Mouse (Mus musculus) hindbrain, embryonic 14.5 days (tissue): ENCODE results near the gene P4ha2. TPM values are rescaled to one million over a fixed set of nuclear protein-coding genes. Genes with fewer than 3 reads are reported as not detected.
"Not testable (repeated sequence)": the region's sequence is repeated elsewhere in the genome, so short reads cannot be mapped to it uniquely, and the experiment has no call there.

ENCODE experiments used
- ATAC-seq: fragments of 200-750 bp; cut with Nextera tagmentation; 2 replicates; pipeline ENCODE4 v1.8.0; 2017; ENCODE audit warnings: moderate number of reproducible peaks, mild to moderate bottlenecking, moderate TSS enrichment, moderate library complexity; ENCODE audit not compliant: low FRiP score
- DNase-seq: peaks from one replicate; pipeline ENCODE4 v3.0.0-alpha.2; 2015; ENCODE audit warnings: low spot score
- H3K27ac ChIP-seq: fragments of 300-500 bp; sonication (generic); 2 replicates; pipeline ENCODE4 v1.5.1; 2014; ENCODE audit warnings: mild to moderate bottlenecking, moderate library complexity
- H3K27me3 ChIP-seq: fragments of 300-500 bp; sonication (generic); 2 replicates; pipeline ENCODE4 v1.6.1; 2014; ENCODE audit warnings: mild to moderate bottlenecking, low read length, mixed read lengths; ENCODE audit not compliant: control insufficient read depth, insufficient read depth
- H3K36me3 ChIP-seq: fragments of 300-500 bp; sonication (generic); replicated peaks from 2 replicates; pipeline ENCODE4 v1.6.1; 2014; ENCODE audit not compliant: control insufficient read depth, insufficient read depth
- H3K4me1 ChIP-seq: fragments of 300-500 bp; sonication (generic); replicated peaks from 2 replicates; pipeline ENCODE4 v1.6.1; 2014; ENCODE audit warnings: antibody characterized with exemption, low read length, mixed read lengths; ENCODE audit not compliant: control insufficient read depth, insufficient read depth
- H3K4me2 ChIP-seq: fragments of 300-500 bp; sonication (generic); replicated peaks from 2 replicates; pipeline ENCODE4 v1.6.1; 2014; ENCODE audit warnings: mild to moderate bottlenecking, moderate library complexity
- H3K4me3 ChIP-seq: fragments of 300-500 bp; sonication (generic); replicated peaks from 2 replicates; pipeline ENCODE4 v1.5.1; 2014; ENCODE audit warnings: mild to moderate bottlenecking, low read length
- H3K9ac ChIP-seq: fragments of 300-500 bp; sonication (generic); 2 replicates; pipeline ENCODE4 v1.6.1; 2014
- H3K9me3 ChIP-seq: fragments of 300-500 bp; sonication (generic); 2 replicates; pipeline ENCODE4 v1.6.1; 2016; ENCODE audit warnings: low read length; ENCODE audit not compliant: control insufficient read depth
- WGBS: fragments of 180-500 bp; shearing (Covaris S2); extraction: QIAGEN DNeasy Blood & Tissue Kit; methylation state at CpG from one replicate; pipeline ENCODE4 v1.1.7; 2014; 5-methylcytosine and 5-hydroxymethylcytosine counted together
- polyA plus RNA-seq: library from polyadenylated mRNA; unstranded; fragments of >200 nt; fragmentation: Nextera tagmentation; extraction: Ambion mirVana; gene quantifications from 2 replicates; pipeline ENCODE4 v1.2.1, GENCODE M21; 2014

The P4ha2 gene
- polyA plus RNA-seq, 1 experiment from 2014 or later = 10.4 TPM

DNA sequence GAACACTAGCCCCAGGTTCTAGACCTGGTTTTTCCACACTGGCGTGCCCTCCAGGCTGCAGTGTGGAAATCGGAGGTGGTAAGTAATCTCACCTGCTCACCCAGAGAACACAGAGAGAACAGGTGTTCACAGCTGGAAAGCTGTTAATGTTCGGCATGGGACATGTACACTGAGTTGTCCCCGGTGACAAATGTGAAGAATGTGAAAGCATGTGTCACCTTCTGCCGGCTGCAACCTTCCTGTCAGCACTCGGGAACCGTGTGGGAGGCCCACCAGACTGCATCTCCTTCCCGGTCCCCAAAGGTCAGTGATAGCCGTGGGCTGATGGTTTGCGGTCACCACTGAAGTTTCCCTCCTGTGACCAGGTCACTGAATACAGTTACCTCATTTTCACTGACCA, 32.4 kb downstream of the P4ha2 start:
- Histone ChIP-seq H3K36me3 (no peaks in the 10 kb centered on the region), H3K9me3 (no peaks in the 10 kb centered on the region), H3K4me3 (no peak overlapping the region), H3K9ac (no peak overlapping the region), H3K27me3 (no peaks in the 10 kb centered on the region), H3K4me1 (no peaks in the 10 kb centered on the region), H3K4me2 (no peak overlapping the region), H3K27ac (no peak overlapping the region)
- no peak for ATAC-seq
- no peak for DNase-seq
- 79% methylated on average over 10 of the region's 10 CpGs for WGBS

DNA sequence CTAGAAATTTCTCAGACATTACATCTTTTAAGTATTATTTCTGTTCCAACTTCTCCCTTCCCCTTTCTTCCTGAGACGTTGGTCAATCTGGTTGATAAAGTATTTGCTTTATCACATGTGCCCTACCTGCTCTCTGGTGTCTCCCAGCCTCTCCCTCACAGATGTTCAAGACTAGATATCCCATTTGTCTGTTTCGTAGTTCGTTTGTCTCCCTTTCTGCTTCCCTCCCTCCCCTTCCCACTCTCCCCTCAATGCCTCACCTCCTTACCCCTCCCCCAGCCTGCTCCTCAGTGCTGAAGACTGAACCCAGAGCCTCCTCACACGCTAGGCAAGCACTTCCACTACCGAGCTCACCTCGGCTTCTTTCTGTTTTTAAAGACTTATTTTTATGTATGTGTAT, 35.0 kb downstream of the P4ha2 start:
- 77% methylated on average over 6 of the region's 6 CpGs for WGBS
- Histone ChIP-seq H3K27ac (no peak overlapping the region), H3K36me3 (no peaks in the 10 kb centered on the region), H3K4me2 (no peak overlapping the region), H3K9ac (no peak overlapping the region), H3K9me3 (no peaks in the 10 kb centered on the region), H3K4me1 (no peaks in the 10 kb centered on the region), H3K27me3 (no peaks in the 10 kb centered on the region), H3K4me3 (no peak overlapping the region)
- DNase-seq (no peak), ATAC-seq (no peak)

DNA sequence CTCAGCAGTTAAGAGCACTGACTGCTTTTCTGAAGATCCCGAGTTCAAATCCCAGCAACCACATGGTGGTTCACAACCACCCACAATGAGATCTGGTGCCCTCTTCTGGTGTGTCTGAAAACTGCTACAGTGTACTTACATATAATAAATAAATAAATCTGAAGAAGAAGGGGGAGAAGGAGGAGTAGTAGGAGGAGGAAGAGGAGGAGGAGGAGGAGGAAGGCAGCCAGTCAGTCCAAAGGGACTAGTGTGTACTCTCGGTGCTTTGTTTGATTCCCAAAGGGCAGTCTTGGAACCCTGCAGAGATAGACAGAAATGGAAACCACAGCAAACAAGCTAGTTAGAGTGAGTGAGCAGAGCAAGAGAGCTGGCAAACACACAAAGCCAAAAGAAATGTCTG, 40.3 kb downstream of the P4ha2 start:
- not testable (repeated sequence) for H3K4me2 ChIP-seq, H3K9me3 ChIP-seq, ATAC-seq, H3K4me3 ChIP-seq, H3K4me1 ChIP-seq, H3K9ac ChIP-seq, H3K27ac ChIP-seq, H3K27me3 ChIP-seq, DNase-seq, H3K36me3 ChIP-seq
- WGBS = 42% methylated on average over 2 of the region's 2 CpGs

DNA sequence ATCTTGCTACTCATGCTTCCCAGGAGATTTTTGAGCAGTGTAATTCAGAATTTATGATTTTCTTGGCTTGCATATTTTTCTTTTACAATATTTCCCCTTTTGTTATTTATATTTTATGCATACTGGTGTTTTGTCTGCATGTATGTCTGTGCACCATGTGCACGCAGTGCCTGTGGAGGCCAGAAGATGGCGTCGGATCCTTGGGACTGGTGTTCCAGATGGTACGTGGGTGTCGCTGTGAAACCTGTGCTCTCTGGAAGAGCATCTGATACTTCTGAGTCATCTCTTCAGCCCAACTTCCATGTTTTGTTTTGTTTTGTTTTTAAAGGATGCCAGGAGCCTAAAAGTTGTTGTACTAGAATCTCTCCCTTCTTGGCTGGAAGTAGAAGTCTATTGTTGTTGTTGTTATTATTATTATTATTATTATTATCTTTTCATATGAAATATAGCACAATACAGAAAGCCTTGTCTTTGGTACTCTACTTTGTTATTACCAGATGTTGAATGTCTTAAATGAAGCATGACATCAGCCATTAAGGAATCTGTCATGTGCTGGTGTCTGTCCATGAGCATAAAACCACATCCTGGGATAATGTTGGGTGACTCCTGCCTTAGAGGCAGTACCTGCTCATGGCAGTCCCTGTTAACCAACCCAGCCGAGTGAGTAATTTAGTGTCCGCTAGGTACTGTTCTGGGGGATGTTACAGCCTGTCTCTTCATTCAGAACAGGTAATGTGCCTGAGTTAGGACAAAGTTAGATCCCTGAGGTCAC, 41.5 kb downstream of the P4ha2 start:
- Histone ChIP-seq H3K36me3 (no peaks in the 10 kb centered on the region), H3K4me2 (no peak overlapping the region), H3K9me3 (no peaks in the 10 kb centered on the region), H3K4me1 (no peaks in the 10 kb centered on the region), H3K27me3 (no peaks in the 10 kb centered on the region), H3K9ac (no peak overlapping the region), H3K27ac (no peak overlapping the region), H3K4me3 (no peak overlapping the region)
- WGBS = 87% methylated on average over 7 of the region's 7 CpGs
- DNase-seq (no peak), ATAC-seq (no peak)

DNA sequence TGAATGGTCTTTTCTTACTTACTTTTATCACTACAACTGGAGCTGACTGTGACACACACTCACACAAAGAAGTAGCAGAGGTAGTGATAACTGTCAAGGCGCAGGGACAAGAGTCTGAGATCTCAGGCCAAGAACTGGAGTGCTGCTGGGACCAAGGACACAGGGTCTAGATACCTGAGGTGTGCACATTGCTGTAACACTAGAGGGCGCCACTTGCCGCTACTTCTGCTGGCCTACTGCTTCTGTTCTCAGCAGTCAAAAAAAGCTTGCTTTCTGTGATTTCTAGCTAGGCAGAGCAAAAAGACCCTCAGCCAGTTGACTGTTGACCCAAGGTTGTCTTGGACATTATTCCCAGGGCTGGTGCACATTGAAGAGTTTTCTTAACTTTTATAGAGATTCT, 45.0 kb downstream of the P4ha2 start:
- H3K27ac ChIP-seq = no peak overlapping the region
- no peaks in the 10 kb centered on the region for H3K36me3 ChIP-seq
- no peaks in the 10 kb centered on the region for H3K27me3 ChIP-seq
- no peaks in the 10 kb centered on the region for H3K4me1 ChIP-seq
- DNase-seq (peak; percentile 45), ATAC-seq (no peak)
- H3K9ac ChIP-seq = no peak overlapping the region
- no peak overlapping the region for H3K4me2 ChIP-seq
- 25% methylated on average over 3 of the region's 3 CpGs for WGBS
- H3K9me3 ChIP-seq = no peaks in the 10 kb centered on the region
- H3K4me3 ChIP-seq = no peak overlapping the region

DNA sequence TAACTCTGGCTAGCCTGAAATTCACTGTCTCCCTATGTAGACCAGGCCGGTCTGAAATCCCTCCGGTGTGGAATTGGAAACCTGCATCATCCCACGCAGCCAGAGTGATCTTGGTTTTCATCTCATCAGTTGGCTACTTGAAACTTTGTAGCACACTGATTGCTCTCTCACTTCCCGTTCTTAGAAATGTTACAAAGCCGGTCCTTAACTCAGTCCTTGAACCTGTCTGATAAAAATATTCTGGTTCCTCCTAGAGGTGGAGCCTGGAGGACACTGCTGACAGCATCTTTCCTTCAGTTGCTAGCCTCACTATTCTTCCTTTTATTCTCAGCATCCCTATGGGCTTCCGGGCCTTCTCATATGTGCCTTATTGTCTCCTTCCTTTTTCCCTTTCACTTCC, 46.1 kb downstream of the P4ha2 start:
- WGBS = 71% methylated on average over 6 of the region's 6 CpGs
- no peak overlapping the region for H3K4me2 ChIP-seq
- DNase-seq (no peak), ATAC-seq (no peak)
- H3K9me3 ChIP-seq = no peaks in the 10 kb centered on the region
- no peaks in the 10 kb centered on the region for H3K27me3 ChIP-seq
- no peaks in the 10 kb centered on the region for H3K4me1 ChIP-seq
- no peak overlapping the region for H3K27ac ChIP-seq
- no peaks in the 10 kb centered on the region for H3K36me3 ChIP-seq
- H3K9ac ChIP-seq = no peak overlapping the region
- H3K4me3 ChIP-seq = no peak overlapping the region

DNA sequence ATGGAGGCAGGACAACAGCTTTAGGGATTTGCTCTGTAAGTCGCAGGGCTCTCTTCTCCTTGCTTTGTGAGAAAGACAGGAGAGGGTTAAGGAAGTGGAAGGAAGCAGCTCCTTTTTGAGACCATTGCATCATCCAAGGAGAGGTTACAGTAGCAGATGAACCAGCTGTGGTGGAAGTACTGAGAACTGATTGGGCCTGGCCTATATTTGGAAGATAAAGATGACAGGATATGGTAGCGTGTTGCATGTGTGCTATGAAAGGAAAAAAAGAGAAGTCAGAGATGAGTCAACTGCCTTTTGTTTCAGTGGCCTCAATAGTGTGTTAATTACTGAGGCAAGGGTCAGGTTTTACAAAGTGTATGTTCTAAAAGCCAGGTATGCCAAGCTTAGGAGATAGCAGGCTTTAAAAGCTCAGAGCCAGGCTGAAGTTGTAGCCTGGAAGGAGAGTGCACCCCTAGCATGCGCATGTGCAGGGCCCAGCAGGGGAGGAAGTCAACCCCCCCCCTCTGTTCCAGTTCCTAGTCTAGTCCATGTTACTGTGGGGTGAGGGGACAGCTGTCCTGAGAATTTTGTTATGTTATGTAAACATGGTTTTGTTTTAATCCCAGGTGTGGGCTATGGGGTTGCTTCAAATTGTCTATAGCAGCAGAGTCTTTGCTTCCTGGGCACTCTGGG, 50.0 kb downstream of the P4ha2 start:
- H3K4me3 ChIP-seq = no peak overlapping the region
- H3K27me3 ChIP-seq = no peaks in the 10 kb centered on the region
- DNase-seq (no peak), ATAC-seq (no peak)
- no peaks in the 10 kb centered on the region for H3K9me3 ChIP-seq
- no peak overlapping the region for H3K9ac ChIP-seq
- H3K4me2 ChIP-seq = no peak overlapping the region
- H3K4me1 ChIP-seq = no peaks in the 10 kb centered on the region
- 92% methylated on average over 3 of the region's 3 CpGs for WGBS
- no peaks in the 10 kb centered on the region for H3K36me3 ChIP-seq
- no peak overlapping the region for H3K27ac ChIP-seq

DNA sequence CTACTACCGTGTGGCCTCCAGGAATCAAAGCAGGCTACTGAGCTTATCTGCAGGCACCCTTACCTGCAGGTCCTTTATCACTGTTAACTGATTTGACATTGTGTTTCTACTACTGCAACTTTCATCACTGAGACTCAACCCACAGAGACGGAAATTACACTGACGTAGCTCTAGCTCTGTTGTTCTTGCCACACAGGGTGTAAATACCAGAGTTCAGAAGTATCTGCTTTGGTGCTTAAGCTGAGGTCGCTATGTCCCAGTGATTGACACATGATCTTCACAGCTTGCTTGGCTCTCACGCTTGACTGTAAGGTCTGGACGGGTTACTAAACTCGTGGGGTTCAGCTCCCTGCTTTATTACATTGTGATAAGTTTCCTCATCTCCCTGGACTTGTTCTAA, 51.2 kb downstream of the P4ha2 start:
- Histone ChIP-seq H3K4me3 (no peak overlapping the region), H3K4me2 (no peak overlapping the region), H3K36me3 (no peaks in the 10 kb centered on the region), H3K9me3 (no peaks in the 10 kb centered on the region), H3K4me1 (no peaks in the 10 kb centered on the region), H3K9ac (no peak overlapping the region), H3K27me3 (no peaks in the 10 kb centered on the region), H3K27ac (no peak overlapping the region)
- 81% methylated on average over 7 of the region's 7 CpGs for WGBS
- no peak for DNase-seq
- no peak for ATAC-seq

DNA sequence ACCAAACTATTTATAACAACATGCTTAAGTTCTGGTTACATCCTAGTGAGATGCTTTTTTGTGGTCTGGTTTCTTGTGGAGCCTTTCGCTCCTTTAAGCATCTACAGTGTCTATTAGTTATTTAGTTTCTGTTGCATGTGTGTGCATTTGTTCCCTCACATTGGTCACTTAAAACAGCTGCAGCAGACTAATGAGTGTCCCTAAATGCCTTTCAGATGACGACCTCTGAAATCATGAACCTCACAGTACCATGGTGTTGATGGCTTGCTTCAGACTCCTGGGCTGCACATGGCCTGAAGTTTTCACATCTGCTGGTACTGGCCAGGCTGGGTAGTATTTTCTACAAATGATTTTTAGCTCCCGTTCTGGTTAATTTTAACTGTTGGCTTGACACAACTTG, 53.1 kb downstream of the P4ha2 start:
- WGBS = 91% methylated on average over 3 of the region's 3 CpGs
- no peak overlapping the region for H3K27ac ChIP-seq

More for the DNA sequence above, 53.1 kb downstream of the P4ha2 start:
- H3K4me3 ChIP-seq = no peak overlapping the region
- no peak for ATAC-seq
- no peaks in the 10 kb centered on the region for H3K36me3 ChIP-seq
- H3K4me1 ChIP-seq = no peaks in the 10 kb centered on the region
- H3K9ac ChIP-seq = no peak overlapping the region
- H3K27me3 ChIP-seq = no peaks in the 10 kb centered on the region
- H3K4me2 ChIP-seq = no peak overlapping the region
- H3K9me3 ChIP-seq = no peaks in the 10 kb centered on the region
- DNase-seq = no peak
